Mouse (Mus musculus): ENCODE results near the gene Dclk1. TPM values are rescaled to one million over a fixed set of nuclear protein-coding genes. Genes with fewer than 3 reads are reported as not detected.

Gene Dclk1
- total and polyA plus RNA-seq, 3 experiments, result 0.55 TPM; not detected in 2

DNA sequence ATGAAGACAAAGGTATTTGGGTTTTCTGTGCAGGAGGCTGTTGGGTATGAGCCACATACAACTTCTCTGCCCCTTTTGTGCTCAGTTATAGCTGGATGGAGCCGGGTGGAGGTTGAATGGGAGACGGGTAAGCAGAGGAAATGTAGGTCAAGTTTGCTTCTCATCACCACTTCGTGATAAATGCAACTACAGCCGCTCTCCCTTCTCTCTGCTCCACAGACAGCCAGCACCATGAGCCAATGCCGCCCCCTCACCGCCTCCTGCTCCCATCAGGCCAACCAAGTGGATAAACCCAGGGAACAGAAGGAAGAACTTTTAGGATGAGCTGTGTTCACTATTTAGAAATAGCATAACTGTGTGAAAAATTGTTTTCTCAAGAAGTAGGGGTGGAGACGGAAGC lies 234.5 kb downstream of the Dclk1 start:
- DNase-seq (ENCODE audit: low spot score) (no peak), ATAC-seq (ENCODE audit: extremely low read depth, insufficient number of reproducible peaks, low FRiP score, poor library complexity, severe bottlenecking) (no peak)
- peaks cover 25% of the 10 kb centered on the region for H3K9me3 ChIP-seq (replicated peaks)
- no peaks in the 10 kb centered on the region for H3K36me3 ChIP-seq (replicated peaks)
- TF ChIP-seq GATA1 (IDR thresholded peaks at IDR 0.05; ENCODE audit: borderline replicate concordance, low read length), result no peak
- no peak for TF ChIP-seq CTCF (IDR thresholded peaks at IDR 0.05; ENCODE audit: low read depth, low read length)
- TF ChIP-seq TAL1 (conservative IDR thresholded peaks at IDR 0.05; ENCODE audit: low read depth, low read length), result no peak
- no peak for TF ChIP-seq POLR2AphosphoS5 (IDR thresholded peaks at IDR 0.05; ENCODE audit: insufficient replicate concordance, low read depth, low read length)
- no peak for TF ChIP-seq GATA2 (IDR thresholded peaks at IDR 0.05; ENCODE audit: borderline replicate concordance, low read depth, low read length)
- no peaks in the 10 kb centered on the region for H3K4me1 ChIP-seq (ENCODE audit: insufficient read depth, low read depth, low read length)
- no peak overlapping the region for H3K4me3 ChIP-seq (ENCODE audit: low read depth, low read length)
- H3K27me3 ChIP-seq (ENCODE audit: insufficient read depth, low read length), result no peaks in the 10 kb centered on the region

DNA sequence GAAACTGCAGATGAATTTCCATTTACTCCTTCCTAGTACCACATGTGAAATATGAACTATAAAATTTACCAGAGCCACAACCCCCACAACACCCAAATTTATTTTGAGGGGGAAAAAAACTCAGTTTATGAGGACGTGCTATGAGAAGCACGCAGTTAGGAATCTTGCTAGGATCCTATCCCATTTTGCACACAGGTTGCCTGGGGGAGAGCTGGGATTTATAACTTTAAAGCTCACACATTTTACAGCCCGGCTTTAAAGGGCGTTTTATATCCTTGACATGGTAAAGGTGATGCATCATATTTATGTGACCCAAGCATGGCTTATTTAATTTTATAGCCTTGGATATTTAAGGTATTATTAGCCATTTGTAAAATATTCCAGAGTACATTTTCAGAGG lies 237.1 kb downstream of the Dclk1 start:
- no peak for DNase-seq (ENCODE audit: low spot score)

DNA sequence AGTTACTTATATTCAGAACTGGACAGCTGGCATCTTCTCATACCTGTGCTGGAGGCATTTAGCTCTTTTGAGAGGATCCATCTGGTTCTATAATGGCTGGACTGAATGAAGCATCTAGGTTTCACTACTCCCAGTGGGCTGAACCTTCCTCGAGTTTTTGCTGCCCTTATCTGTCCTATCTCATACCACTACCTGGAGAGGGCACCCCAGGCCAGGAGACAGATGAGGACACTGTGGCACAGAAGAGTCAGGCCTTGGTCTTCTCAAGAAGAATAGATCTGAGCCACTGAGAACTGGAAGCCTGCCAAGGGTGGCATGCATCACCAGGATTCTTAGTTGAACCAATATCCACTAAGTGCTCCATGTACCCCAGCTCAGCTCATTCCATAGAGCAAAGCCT lies 239.0 kb downstream of the Dclk1 start:
- DNase-seq (ENCODE audit: low spot score) (no peak), ATAC-seq (ENCODE audit: extremely low read depth, insufficient number of reproducible peaks, low FRiP score, poor library complexity, severe bottlenecking) (no peak)
- Histone ChIP-seq H3K9me3 (replicated peaks) (peaks cover 23% of the 10 kb centered on the region), H3K27me3 (ENCODE audit: insufficient read depth, low read length) (no peaks in the 10 kb centered on the region), H3K36me3 (replicated peaks) (no peaks in the 10 kb centered on the region), H3K4me3 (ENCODE audit: low read depth, low read length) (no peak overlapping the region), H3K4me1 (ENCODE audit: insufficient read depth, low read depth, low read length) (no peaks in the 10 kb centered on the region)
- TF ChIP-seq CTCF (IDR thresholded peaks at IDR 0.05; ENCODE audit: low read depth, low read length), result no peak
- TF ChIP-seq TAL1 (conservative IDR thresholded peaks at IDR 0.05; ENCODE audit: low read depth, low read length), result no peak
- no peak for TF ChIP-seq GATA1 (IDR thresholded peaks at IDR 0.05; ENCODE audit: borderline replicate concordance, low read length)
- no peak for TF ChIP-seq GATA2 (IDR thresholded peaks at IDR 0.05; ENCODE audit: borderline replicate concordance, low read depth, low read length)

More for the DNA sequence above, 237.1 kb downstream of the Dclk1 start:
- H3K9me3 ChIP-seq (replicated peaks), result peaks cover 19% of the 10 kb centered on the region
- H3K36me3 ChIP-seq (replicated peaks), result no peaks in the 10 kb centered on the region
- H3K4me1 ChIP-seq (ENCODE audit: insufficient read depth, low read depth, low read length), result no peaks in the 10 kb centered on the region
- TF ChIP-seq TAL1 (conservative IDR thresholded peaks at IDR 0.05; ENCODE audit: low read depth, low read length) (no peak), GATA2 (IDR thresholded peaks at IDR 0.05; ENCODE audit: borderline replicate concordance, low read depth, low read length) (no peak), GATA1 (IDR thresholded peaks at IDR 0.05; ENCODE audit: borderline replicate concordance, low read length) (no peak), CTCF (IDR thresholded peaks at IDR 0.05; ENCODE audit: low read depth, low read length) (no peak), POLR2AphosphoS5 (IDR thresholded peaks at IDR 0.05; ENCODE audit: insufficient replicate concordance, low read depth, low read length) (no peak)
- no peak for ATAC-seq (ENCODE audit: extremely low read depth, insufficient number of reproducible peaks, low FRiP score, poor library complexity, severe bottlenecking)
- H3K27me3 ChIP-seq (ENCODE audit: insufficient read depth, low read length), result no peaks in the 10 kb centered on the region
- H3K4me3 ChIP-seq (ENCODE audit: low read depth, low read length), result no peak overlapping the region

DNA sequence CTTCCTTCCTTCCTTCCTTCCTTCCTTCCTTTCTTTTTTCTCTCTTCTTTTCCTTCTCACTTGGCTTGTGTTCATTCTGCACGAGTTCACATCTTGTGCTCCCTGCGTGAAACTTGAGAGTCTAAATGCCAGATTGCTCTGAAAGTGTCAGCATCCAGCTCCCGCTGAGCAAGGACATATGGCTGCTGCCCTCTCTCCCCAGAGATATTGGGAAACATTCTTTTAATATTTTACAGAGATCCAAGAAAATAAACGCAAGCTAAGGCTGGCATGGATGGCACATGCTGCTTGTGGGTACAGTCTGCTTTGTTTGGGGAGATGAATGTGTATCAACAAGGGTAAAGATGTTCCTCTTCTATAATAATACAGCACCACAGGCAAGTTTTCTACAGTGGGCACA lies 241.2 kb downstream of the Dclk1 start:
- no peaks in the 10 kb centered on the region for H3K27me3 ChIP-seq (ENCODE audit: insufficient read depth, low read length)
- no peak overlapping the region for H3K4me3 ChIP-seq (ENCODE audit: low read depth, low read length)
- TF ChIP-seq TAL1 (conservative IDR thresholded peaks at IDR 0.05; ENCODE audit: low read depth, low read length) (no peak), POLR2AphosphoS5 (IDR thresholded peaks at IDR 0.05; ENCODE audit: insufficient replicate concordance, low read depth, low read length) (no peak), GATA2 (IDR thresholded peaks at IDR 0.05; ENCODE audit: borderline replicate concordance, low read depth, low read length) (no peak), CTCF (IDR thresholded peaks at IDR 0.05; ENCODE audit: low read depth, low read length) (no peak), GATA1 (IDR thresholded peaks at IDR 0.05; ENCODE audit: borderline replicate concordance, low read length) (no peak)
- no peaks in the 10 kb centered on the region for H3K36me3 ChIP-seq (replicated peaks)
- no peaks in the 10 kb centered on the region for H3K4me1 ChIP-seq (ENCODE audit: insufficient read depth, low read depth, low read length)
- DNase-seq (ENCODE audit: low spot score) (no peak), ATAC-seq (ENCODE audit: extremely low read depth, insufficient number of reproducible peaks, low FRiP score, poor library complexity, severe bottlenecking) (no peak)
- peaks cover 23% of the 10 kb centered on the region for H3K9me3 ChIP-seq (replicated peaks)

DNA sequence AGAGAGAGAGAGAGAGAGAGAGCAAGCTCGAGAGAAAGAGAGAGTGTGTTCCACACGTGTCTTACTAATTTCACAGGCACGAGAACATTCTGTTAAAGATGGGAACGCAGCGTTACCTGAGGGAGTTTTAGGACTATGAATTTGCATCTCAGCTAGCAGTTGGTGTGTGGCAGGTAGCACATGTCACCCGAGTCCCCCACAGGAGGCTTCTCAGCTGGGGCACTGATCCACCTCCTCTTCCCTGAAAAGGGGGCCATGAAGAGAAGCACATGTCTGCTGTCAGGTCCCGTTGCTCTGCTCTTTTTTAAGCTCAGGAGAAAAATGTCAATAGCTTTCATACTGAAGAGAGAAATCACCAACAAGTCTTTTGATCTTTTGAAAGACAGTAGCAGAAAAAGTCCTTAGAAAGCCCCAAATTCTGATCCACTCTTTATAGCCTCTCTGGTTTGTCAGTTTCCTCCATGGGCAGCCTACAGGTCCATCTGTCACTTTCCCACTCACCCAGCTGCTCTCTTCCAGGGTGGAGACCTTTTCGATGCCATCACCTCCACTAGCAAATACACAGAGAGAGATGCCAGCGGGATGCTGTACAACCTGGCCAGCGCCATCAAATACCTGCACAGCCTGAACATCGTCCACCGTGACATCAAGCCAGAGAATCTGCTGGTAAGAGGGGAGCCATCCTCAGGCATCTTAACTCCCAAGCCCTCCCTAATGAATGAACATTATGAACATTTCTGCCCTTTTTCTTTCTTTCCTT lies 247.2 kb downstream of the Dclk1 start:
- Histone ChIP-seq H3K4me1 (ENCODE audit: insufficient read depth, low read depth, low read length) (no peaks in the 10 kb centered on the region), H3K27me3 (ENCODE audit: insufficient read depth, low read length) (no peaks in the 10 kb centered on the region), H3K36me3 (replicated peaks) (no peaks in the 10 kb centered on the region), H3K4me3 (ENCODE audit: low read depth, low read length) (no peak overlapping the region), H3K9me3 (replicated peaks) (peaks cover 29% of the 10 kb centered on the region)
- ATAC-seq (ENCODE audit: extremely low read depth, insufficient number of reproducible peaks, low FRiP score, poor library complexity, severe bottlenecking), result no peak
- TF ChIP-seq TAL1 (conservative IDR thresholded peaks at IDR 0.05; ENCODE audit: low read depth, low read length) (no peak), GATA1 (IDR thresholded peaks at IDR 0.05; ENCODE audit: borderline replicate concordance, low read length) (no peak), GATA2 (IDR thresholded peaks at IDR 0.05; ENCODE audit: borderline replicate concordance, low read depth, low read length) (no peak), CTCF (IDR thresholded peaks at IDR 0.05; ENCODE audit: low read depth, low read length) (no peak), POLR2AphosphoS5 (IDR thresholded peaks at IDR 0.05; ENCODE audit: insufficient replicate concordance, low read depth, low read length) (no peak)
- no peak for DNase-seq (ENCODE audit: low spot score)

DNA sequence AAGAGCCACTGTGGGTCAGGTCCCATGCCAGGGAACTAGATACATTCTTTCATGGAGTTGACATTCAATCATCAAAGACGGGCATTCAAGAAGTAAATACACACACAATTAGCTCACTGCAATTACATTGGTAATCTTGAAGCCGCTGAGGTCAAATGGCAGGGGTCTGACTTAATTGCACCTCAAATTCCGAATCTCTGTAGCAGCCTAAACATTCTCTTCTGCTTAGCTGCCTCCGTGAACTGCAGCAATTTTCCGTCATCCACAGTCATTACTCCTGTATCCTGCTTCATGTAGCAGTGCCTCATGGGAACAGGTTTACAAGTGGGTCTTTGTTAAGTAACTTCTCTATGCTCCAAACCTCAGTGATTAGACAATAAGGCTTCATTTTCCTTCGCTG lies 249.9 kb downstream of the Dclk1 start:
- no peak for ATAC-seq (ENCODE audit: extremely low read depth, insufficient number of reproducible peaks, low FRiP score, poor library complexity, severe bottlenecking)
- Histone ChIP-seq H3K4me3 (ENCODE audit: low read depth, low read length) (no peak overlapping the region), H3K36me3 (replicated peaks) (no peaks in the 10 kb centered on the region), H3K9me3 (replicated peaks) (peaks cover 22% of the 10 kb centered on the region), H3K27me3 (ENCODE audit: insufficient read depth, low read length) (no peaks in the 10 kb centered on the region), H3K4me1 (ENCODE audit: insufficient read depth, low read depth, low read length) (no peaks in the 10 kb centered on the region)
- DNase-seq (ENCODE audit: low spot score), result no peak
- no peak for TF ChIP-seq TAL1 (conservative IDR thresholded peaks at IDR 0.05; ENCODE audit: low read depth, low read length)
- TF ChIP-seq POLR2AphosphoS5 (IDR thresholded peaks at IDR 0.05; ENCODE audit: insufficient replicate concordance, low read depth, low read length), result no peak
- no peak for TF ChIP-seq GATA2 (IDR thresholded peaks at IDR 0.05; ENCODE audit: borderline replicate concordance, low read depth, low read length)
- no peak for TF ChIP-seq CTCF (IDR thresholded peaks at IDR 0.05; ENCODE audit: low read depth, low read length)
- no peak for TF ChIP-seq GATA1 (IDR thresholded peaks at IDR 0.05; ENCODE audit: borderline replicate concordance, low read length)
